Mouse (Mus musculus) cerebellum, adult (tissue): Measurements from ENCODE around the gene Slc32a1.

Experiments used
- ATAC-seq: cut with Nextera tagmentation; 2 replicates; pipeline ENCODE4 v1.9.2; 2017; ENCODE audit warnings: mild to moderate bottlenecking, moderate library complexity, mixed read lengths; ENCODE audit not compliant: insufficient number of reproducible peaks, low FRiP score, low TSS enrichment

Gene Slc32a1

GRCm38 (mm10) chr2:158611726-158612670 is 1.4 kb downstream of the Slc32a1 start:
- ATAC-seq = no peak

GRCm38 (mm10) chr2:158612671-158613250 is 2.2 kb downstream of the Slc32a1 start:
- no peak for ATAC-seq

GRCm38 (mm10) chr2:158613541-158614417 is 3.2 kb downstream of the Slc32a1 start:
- ATAC-seq = no peak

- no peak for ATAC-seq
These were observed 3.9 kb downstream of the Slc32a1 start for GRCm38 (mm10) chr2:158614418-158614955.

- ATAC-seq = no peak
These were observed 4.7 kb downstream of the Slc32a1 start for GRCm38 (mm10) chr2:158615161-158615680.

- no peak for ATAC-seq
These were observed 5.1 kb downstream of the Slc32a1 start for GRCm38 (mm10) chr2:158615702-158616101.

GRCm38 (mm10) chr2:158616296-158616695 is 5.7 kb downstream of the Slc32a1 start:
- no peak for ATAC-seq

GRCm38 (mm10) chr2:158616790-158617189 is 6.2 kb downstream of the Slc32a1 start:
- no peak for ATAC-seq

GRCm38 (mm10) chr2:158624718-158625222 is 14.2 kb downstream of the Slc32a1 start, which contains the start of gene Actr5:
Gene Actr5 (plus strand): TSS chr2:158624888.
- ATAC-seq = peak; percentile 87

- peak; percentile 12; the same call in 1 of the 2 replicates for ATAC-seq
These were observed 14.7 kb downstream of the Slc32a1 start for GRCm38 (mm10) chr2:158625231-158625630.

GRCm38 (mm10) chr2:158625697-158626096 is 15.1 kb downstream of the Slc32a1 start:
- no peak for ATAC-seq

GRCm38 (mm10) chr2:158628858-158629257 is 18.3 kb downstream of the Slc32a1 start:
- ATAC-seq = no peak

- no peak for ATAC-seq
These were observed 18.8 kb downstream of the Slc32a1 start for GRCm38 (mm10) chr2:158629414-158629813.

- ATAC-seq = no peak
These were observed 21.3 kb downstream of the Slc32a1 start for GRCm38 (mm10) chr2:158631873-158632272.

- ATAC-seq = no peak
These were observed 31.3 kb downstream of the Slc32a1 start for GRCm38 (mm10) chr2:158641869-158642268.

- no peak for ATAC-seq
These were observed 32.0 kb downstream of the Slc32a1 start for GRCm38 (mm10) chr2:158642587-158642986.

- no peak for ATAC-seq
These were observed 33.2 kb downstream of the Slc32a1 start for GRCm38 (mm10) chr2:158643791-158644190.

GRCm38 (mm10) chr2:158651159-158651908 is 40.8 kb downstream of the Slc32a1 start:
- no peak for ATAC-seq

GRCm38 (mm10) chr2:158652985-158653384 is 42.4 kb downstream of the Slc32a1 start:
- ATAC-seq = peak; percentile 47; the same call in 1 of the 2 replicates
